Mouse (Mus musculus): ENCODE measurements around the gene Pkn1. TPM values are rescaled to one million over a fixed set of nuclear protein-coding genes. Genes with fewer than 3 reads are reported as not detected.

Pkn1 gene
- polyA plus RNA-seq, 1 experiment from 2014 or later = 19.9 TPM

- peak overlapping the region; percentile 83 for H3K4me2 ChIP-seq (ENCODE audit: low read depth, low read length)
- peak overlapping the region; percentile 93 for H3K9ac ChIP-seq (ENCODE audit: low read length)
- H3K36me3 ChIP-seq (ENCODE audit: control insufficient read depth, insufficient read depth, low read length) = no peaks in the 10 kb centered on the region
- peak overlapping the region; percentile 90 for H3K27ac ChIP-seq (ENCODE audit: low read length)
- H3K9me3 ChIP-seq (replicated peaks; ENCODE audit: control insufficient read depth, low read length) = no peaks in the 10 kb centered on the region
- ATAC-seq (ENCODE audit: insufficient read depth, low FRiP score) = peak; percentile 22; the same call in 1 of the 2 replicates
- H3K27me3 ChIP-seq (ENCODE audit: control insufficient read depth, insufficient read depth, low read length) = no peaks in the 10 kb centered on the region
- peak overlapping the region; percentile 91 for H3K4me3 ChIP-seq (replicated peaks; ENCODE audit: low read length)
- H3K4me1 ChIP-seq (ENCODE audit: control insufficient read depth, insufficient read depth, low read length) = peaks cover 19% of the 10 kb centered on the region
- under 1% methylated on average over 45 of the region's 46 CpGs for WGBS
Observed at GRCm38 (mm10) chr8:83652744-83653661, 46.0 kb downstream of the Pkn1 start.

- peak within 1 kb of the TSS; percentile 91 for H3K4me3 ChIP-seq (replicated peaks; ENCODE audit: low read length)
- peak within 1 kb of the TSS; percentile 84 for H3K4me2 ChIP-seq (ENCODE audit: low read depth, low read length)
- peak within 1 kb of the TSS; percentile 90 for H3K27ac ChIP-seq (ENCODE audit: low read length)
- H3K36me3 ChIP-seq (ENCODE audit: control insufficient read depth, insufficient read depth, low read length) = no peaks in the 10 kb centered on the region
- peaks cover 18% of the 10 kb centered on the region for H3K4me1 ChIP-seq (ENCODE audit: control insufficient read depth, insufficient read depth, low read length)
- peak within 1 kb of the TSS; percentile 93 for H3K9ac ChIP-seq (ENCODE audit: low read length)
- WGBS = 3% methylated on average over 50 of the region's 50 CpGs
- H3K27me3 ChIP-seq (ENCODE audit: control insufficient read depth, insufficient read depth, low read length) = no peaks in the 10 kb centered on the region
- H3K9me3 ChIP-seq (replicated peaks; ENCODE audit: control insufficient read depth, low read length) = no peaks in the 10 kb centered on the region
- ATAC-seq (ENCODE audit: insufficient read depth, low FRiP score) = peak; percentile 95
Observed at GRCm38 (mm10) chr8:83652030-83652743, 46.8 kb downstream of the Pkn1 start, which contains the start of gene Gipc1. Gene Gipc1, plus strand, starts transcription at chr8:83652677.

- 90% methylated on average over 6 of the region's 6 CpGs for WGBS
- peaks cover 10% of the 10 kb centered on the region for H3K4me1 ChIP-seq (ENCODE audit: control insufficient read depth, insufficient read depth, low read length)
- ATAC-seq (ENCODE audit: insufficient read depth, low FRiP score) = no peak
Observed at GRCm38 (mm10) chr8:83649699-83650098, 49.3 kb downstream of the Pkn1 start.

GRCm38 (mm10) chr8:83648031-83648430, 50.9 kb downstream of the Pkn1 start:
- no peak overlapping the region for H3K9ac ChIP-seq (ENCODE audit: low read length)
- H3K27me3 ChIP-seq (ENCODE audit: control insufficient read depth, insufficient read depth, low read length) = no peaks in the 10 kb centered on the region
- peaks cover under 1% of the 10 kb centered on the region; the same call in 1 of the 2 replicates for H3K4me1 ChIP-seq (ENCODE audit: control insufficient read depth, insufficient read depth, low read length)
- no peaks in the 10 kb centered on the region for H3K9me3 ChIP-seq (replicated peaks; ENCODE audit: control insufficient read depth, low read length)
- 88% methylated on average over 4 of the region's 4 CpGs for WGBS
- H3K4me3 ChIP-seq (replicated peaks; ENCODE audit: low read length) = no peak overlapping the region
- H3K4me2 ChIP-seq (ENCODE audit: low read depth, low read length) = no peak overlapping the region
- no peak overlapping the region for H3K27ac ChIP-seq (ENCODE audit: low read length)
- ATAC-seq (ENCODE audit: insufficient read depth, low FRiP score) = no peak
- H3K36me3 ChIP-seq (ENCODE audit: control insufficient read depth, insufficient read depth, low read length) = no peaks in the 10 kb centered on the region

More at GRCm38 (mm10) chr8:83649699-83650098, 49.3 kb downstream of the Pkn1 start:
- H3K9me3 ChIP-seq (replicated peaks; ENCODE audit: control insufficient read depth, low read length) = no peaks in the 10 kb centered on the region
- H3K36me3 ChIP-seq (ENCODE audit: control insufficient read depth, insufficient read depth, low read length) = no peaks in the 10 kb centered on the region
- no peaks in the 10 kb centered on the region for H3K27me3 ChIP-seq (ENCODE audit: control insufficient read depth, insufficient read depth, low read length)
- no peak overlapping the region for H3K4me3 ChIP-seq (replicated peaks; ENCODE audit: low read length)
- H3K27ac ChIP-seq (ENCODE audit: low read length) = no peak overlapping the region
- H3K4me2 ChIP-seq (ENCODE audit: low read depth, low read length) = no peak overlapping the region
- H3K9ac ChIP-seq (ENCODE audit: low read length) = no peak overlapping the region

GRCm38 (mm10) chr8:83647511-83647910, 51.5 kb downstream of the Pkn1 start:
- no peak overlapping the region for H3K27ac ChIP-seq (ENCODE audit: low read length)
- H3K4me3 ChIP-seq (replicated peaks; ENCODE audit: low read length) = no peak overlapping the region
- no peak for ATAC-seq (ENCODE audit: insufficient read depth, low FRiP score)
- no peak overlapping the region for H3K9ac ChIP-seq (ENCODE audit: low read length)
- 95% methylated on average over 11 of the region's 11 CpGs for WGBS
- no peaks in the 10 kb centered on the region for H3K9me3 ChIP-seq (replicated peaks; ENCODE audit: control insufficient read depth, low read length)
- H3K4me2 ChIP-seq (ENCODE audit: low read depth, low read length) = no peak overlapping the region
- no peaks in the 10 kb centered on the region for H3K36me3 ChIP-seq (ENCODE audit: control insufficient read depth, insufficient read depth, low read length)
- H3K27me3 ChIP-seq (ENCODE audit: control insufficient read depth, insufficient read depth, low read length) = no peaks in the 10 kb centered on the region
- H3K4me1 ChIP-seq (ENCODE audit: control insufficient read depth, insufficient read depth, low read length) = no peaks in the 10 kb centered on the region

GRCm38 (mm10) chr8:83639649-83640048, 59.3 kb downstream of the Pkn1 start:
- no peak overlapping the region for H3K4me2 ChIP-seq (ENCODE audit: low read depth, low read length)
- 41% methylated on average over 5 of the region's 5 CpGs for WGBS
- ATAC-seq (ENCODE audit: insufficient read depth, low FRiP score) = no peak
- no peaks in the 10 kb centered on the region for H3K27me3 ChIP-seq (ENCODE audit: control insufficient read depth, insufficient read depth, low read length)
- H3K9me3 ChIP-seq (replicated peaks; ENCODE audit: control insufficient read depth, low read length) = peaks cover 6% of the 10 kb centered on the region
- H3K36me3 ChIP-seq (ENCODE audit: control insufficient read depth, insufficient read depth, low read length) = no peaks in the 10 kb centered on the region
- H3K4me3 ChIP-seq (replicated peaks; ENCODE audit: low read length) = no peak overlapping the region
- H3K27ac ChIP-seq (ENCODE audit: low read length) = no peak overlapping the region
- H3K9ac ChIP-seq (ENCODE audit: low read length) = no peak overlapping the region
- no peaks in the 10 kb centered on the region for H3K4me1 ChIP-seq (ENCODE audit: control insufficient read depth, insufficient read depth, low read length)

- Histone ChIP-seq H3K36me3 (ENCODE audit: control insufficient read depth, insufficient read depth, low read length) (no peaks in the 10 kb centered on the region), H3K4me1 (ENCODE audit: control insufficient read depth, insufficient read depth, low read length) (no peaks in the 10 kb centered on the region), H3K27me3 (ENCODE audit: control insufficient read depth, insufficient read depth, low read length) (no peaks in the 10 kb centered on the region), H3K27ac (ENCODE audit: low read length) (no peak overlapping the region), H3K4me3 (replicated peaks; ENCODE audit: low read length) (no peak overlapping the region), H3K9ac (ENCODE audit: low read length) (no peak overlapping the region), H3K9me3 (replicated peaks; ENCODE audit: control insufficient read depth, low read length) (peaks cover 6% of the 10 kb centered on the region), H3K4me2 (ENCODE audit: low read depth, low read length) (no peak overlapping the region)
- no peak for ATAC-seq (ENCODE audit: insufficient read depth, low FRiP score)
- WGBS = 62% methylated on average over 4 of the region's 4 CpGs
Observed at GRCm38 (mm10) chr8:83638856-83639255, 60.1 kb downstream of the Pkn1 start.

- 85% methylated on average over 7 of the region's 7 CpGs for WGBS
- no peak for ATAC-seq (ENCODE audit: insufficient read depth, low FRiP score)
Observed at GRCm38 (mm10) chr8:83632083-83632707, 66.8 kb downstream of the Pkn1 start.

More at GRCm38 (mm10) chr8:83632083-83632707, 66.8 kb downstream of the Pkn1 start:
- no peaks in the 10 kb centered on the region for H3K36me3 ChIP-seq (ENCODE audit: control insufficient read depth, insufficient read depth, low read length)
- no peak overlapping the region for H3K27ac ChIP-seq (ENCODE audit: low read length)
- peaks cover 6% of the 10 kb centered on the region for H3K9me3 ChIP-seq (replicated peaks; ENCODE audit: control insufficient read depth, low read length)
- H3K4me2 ChIP-seq (ENCODE audit: low read depth, low read length) = no peak overlapping the region
- no peak overlapping the region for H3K9ac ChIP-seq (ENCODE audit: low read length)
- H3K4me3 ChIP-seq (replicated peaks; ENCODE audit: low read length) = no peak overlapping the region
- no peaks in the 10 kb centered on the region for H3K27me3 ChIP-seq (ENCODE audit: control insufficient read depth, insufficient read depth, low read length)
- no peaks in the 10 kb centered on the region for H3K4me1 ChIP-seq (ENCODE audit: control insufficient read depth, insufficient read depth, low read length)
